9 mouse cellular contexts compared by ENCODE assay signal in genomic region chr10:51677548-51678250, GRCm38 (mm10). TPM values are rescaled to one million over a fixed set of nuclear protein-coding genes. Genes with fewer than 3 reads are reported as not detected.
DNase-seq lines count a peak whose midpoint lies in the region; ATAC-seq and TF ChIP-seq lines count a peak whose summit lies in the region.
"Had no signal": no experiment of that assay in that cellular context is flagged by ENCODE, and none has a peak within 500 bp of the region (broad histone marks: within the 10 kb centered on the region; RNA-seq: fewer than 3 reads in every experiment).

Gene Rfx6 (plus strand): TSS chr10:51677756.

- H3K36me3 ChIP-seq in heart, embryonic 13.5 days, result no peaks in the 10 kb centered on the region
- no peaks in the 10 kb centered on the region for H3K36me3 ChIP-seq in heart, adult 2 months (ENCODE audit: control insufficient read depth, insufficient read depth, low read length)
- no peaks in the 10 kb centered on the region for H3K36me3 ChIP-seq in limb, embryonic 13.5 days
- H3K36me3 ChIP-seq in neural tube, embryonic 12.5 days, result no peaks in the 10 kb centered on the region

- peaks cover 35% of the 10 kb centered on the region for H3K27me3 ChIP-seq in heart, embryonic 13.5 days (replicated peaks)
- peaks cover 3% of the 10 kb centered on the region for H3K27me3 ChIP-seq in heart, adult 2 months (ENCODE audit: control insufficient read depth, insufficient read depth, low read length)
- peaks cover 37% of the 10 kb centered on the region for H3K27me3 ChIP-seq in limb, embryonic 13.5 days
- peaks cover 25% of the 10 kb centered on the region for H3K27me3 ChIP-seq in neural tube, embryonic 12.5 days (replicated peaks)

- peak within 1 kb of the TSS; percentile 49 for H3K4me3 ChIP-seq in heart, embryonic 13.5 days
- no peak within 1 kb of the TSS for H3K4me3 ChIP-seq in heart, adult 2 months
- peak within 1 kb of the TSS; percentile 48 for H3K4me3 ChIP-seq in limb, embryonic 13.5 days
- H3K4me3 ChIP-seq in neural tube, embryonic 12.5 days, result peak within 1 kb of the TSS; percentile 44

- 2% methylated on average over 38 of the region's 38 CpGs for WGBS in heart, embryonic 13.5 days
- WGBS in heart, adult 2 months, result 3% methylated on average over 38 of the region's 38 CpGs
- WGBS in limb, embryonic 13.5 days, result 1% methylated on average over 38 of the region's 38 CpGs
- WGBS in neural tube, embryonic 12.5 days, result under 1% methylated on average over 38 of the region's 38 CpGs

- no peak for TF ChIP-seq CTCF in heart, adult 2 months (IDR thresholded peaks at IDR 0.05)

- DNase-seq in heart, adult 2 months, result no peak
- DNase-seq in ZHBTc4 (ENCODE audit: low read depth, low spot score), result peak; percentile 63
- peak; percentile 24 for DNase-seq in forelimb bud, embryonic 11.5 days (ENCODE audit: low read depth, low spot score)
- no peak for DNase-seq in spleen, adult 18-20 months
- no peak for DNase-seq in c-Kit-positive CD71-positive TER-119-positive erythroid progenitor cells, embryonic 14.5 days (ENCODE audit: low spot score)

- H3K4me2 ChIP-seq in heart, embryonic 13.5 days, result peak within 1 kb of the TSS; percentile 72
- H3K4me2 ChIP-seq in limb, embryonic 13.5 days (replicated peaks), result peak within 1 kb of the TSS; percentile 79
- peak within 1 kb of the TSS; percentile 94 for H3K4me2 ChIP-seq in neural tube, embryonic 12.5 days (replicated peaks)

- H3K9ac ChIP-seq in heart, embryonic 13.5 days, result no peak within 1 kb of the TSS
- no peak within 1 kb of the TSS for H3K9ac ChIP-seq in heart, adult 2 months (ENCODE audit: low read depth, low read length)
- H3K9ac ChIP-seq in limb, embryonic 13.5 days, result peak within 1 kb of the TSS; percentile 36
- peak within 1 kb of the TSS; percentile 41 for H3K9ac ChIP-seq in neural tube, embryonic 12.5 days

- no peaks in the 10 kb centered on the region for H3K79me2 ChIP-seq in heart, adult 2 months (replicated peaks; ENCODE audit: control insufficient read depth, insufficient read depth, low read length)

- no peak for TF ChIP-seq POLR2A in heart, adult 2 months (IDR thresholded peaks at IDR 0.05; ENCODE audit: insufficient read depth, low read depth, low read length)

- H3K27ac ChIP-seq in heart, embryonic 13.5 days (replicated peaks), result no peak within 1 kb of the TSS
- H3K27ac ChIP-seq in heart, adult 2 months, result no peak within 1 kb of the TSS
- H3K27ac ChIP-seq in limb, embryonic 13.5 days, result no peak within 1 kb of the TSS
- H3K27ac ChIP-seq in neural tube, embryonic 12.5 days, result no peak within 1 kb of the TSS

- intact Hi-C loops in heart, adult 2 months (cut with DNase I), result no loop called here

- peaks cover 15% of the 10 kb centered on the region for H3K4me1 ChIP-seq in heart, embryonic 13.5 days
- no peaks in the 10 kb centered on the region for H3K4me1 ChIP-seq in heart, adult 2 months (ENCODE audit: control insufficient read depth, insufficient read depth, low read length)
- H3K4me1 ChIP-seq in limb, embryonic 13.5 days, result peaks cover 11% of the 10 kb centered on the region
- H3K4me1 ChIP-seq in neural tube, embryonic 12.5 days, result peaks cover 10% of the 10 kb centered on the region

- no peak for TF ChIP-seq EP300 in heart, adult 2 months (IDR thresholded peaks at IDR 0.05; ENCODE audit: insufficient read depth, low read depth, low read length)

- no peak for ATAC-seq in heart, embryonic 13.5 days (ENCODE audit: extremely low read depth, insufficient number of reproducible peaks, low FRiP score, low TSS enrichment)
- ATAC-seq in limb, embryonic 13.5 days (ENCODE audit: low FRiP score, low read depth), result no peak
- ATAC-seq in neural tube, embryonic 12.5 days (ENCODE audit: low FRiP score, low read depth), result peak; percentile 76

- H3K9me3 ChIP-seq in heart, embryonic 13.5 days, result no peaks in the 10 kb centered on the region
- no peaks in the 10 kb centered on the region for H3K9me3 ChIP-seq in limb, embryonic 13.5 days
- no peaks in the 10 kb centered on the region for H3K9me3 ChIP-seq in neural tube, embryonic 12.5 days

RNA-seq across cellular contexts. Expression of gene Rfx6, which starts in this region (rescaled TPM):
- 0.11 TPM in 1 of 2 replicates, not detected in the other for polyA plus RNA-seq in heart, embryonic 13.5 days (2015; fragmentation: Nextera tagmentation; extraction: Ambion mirVana)
- total RNA-seq in heart, adult 2 months (2021), result not detected
- polyA plus RNA-seq in heart, adult 2 months (2012; rRNA removed), result not detected in 2 replicates
- polyA plus RNA-seq in limb, embryonic 13.5 days (2015; fragmentation: Nextera tagmentation; extraction: Ambion mirVana), result not detected in 2 replicates
- 0.08 and 0.22 TPM in 2 replicates for polyA plus RNA-seq in neural tube, embryonic 12.5 days (2016; fragmentation: Nextera tagmentation; extraction: Ambion mirVana)
- total RNA-seq: left cerebral cortex, adult 18-20 months had no signal

Comparison
In these comparisons a context has a peak if more than half of its experiments do, and no peak if none do; other contexts are left out.
1. Peak in ATAC-seq, H3K4me3 ChIP-seq, H3K9ac ChIP-seq and H3K4me2 ChIP-seq in neural tube, embryonic 12.5 days; RNA of the gene not detected or under 1 TPM.
2. DNase-seq: peak in ZHBTc4 (single experiment) and forelimb bud, embryonic 11.5 days (single experiment); none in heart, adult 2 months (0 of 2), spleen, adult 18-20 months (0 of 2) and c-Kit-positive CD71-positive TER-119-positive erythroid progenitor cells, embryonic 14.5 days (single experiment).
3. Peak in every context shown above with its lines, with median percentiles within 50 percentile points of each other: H3K4me2 ChIP-seq.